Mouse (Mus musculus): Measurements from ENCODE around the gene Map3k1. TPM values are rescaled to one million over a fixed set of nuclear protein-coding genes. Genes with fewer than 3 reads are reported as not detected.

The Map3k1 gene
- polyA plus RNA-seq, 1 experiment from 2014 or later, result 20.5 TPM

DNA sequence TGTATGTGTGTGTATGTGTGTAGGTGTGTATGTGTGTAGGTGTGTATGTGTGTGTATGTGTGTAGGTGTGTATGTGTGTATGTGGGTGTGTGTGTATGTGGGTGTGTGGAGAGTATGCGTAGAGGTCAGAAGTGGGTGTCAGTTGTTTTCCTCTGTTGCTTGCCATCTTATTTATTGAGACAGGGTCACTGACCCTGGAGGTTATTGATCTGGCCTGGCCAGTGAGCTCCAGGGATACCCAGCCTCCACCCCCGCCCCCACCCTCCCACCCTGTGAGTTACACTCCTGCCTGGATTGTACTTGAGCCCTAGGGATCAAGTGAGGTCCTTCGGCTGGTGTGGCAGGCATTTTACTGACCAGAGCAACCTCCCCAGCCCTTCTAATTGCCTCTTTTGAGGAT, 7.6 kb upstream of the Map3k1 start:
- H3K4me1 ChIP-seq (ENCODE audit: control insufficient read depth, insufficient read depth, low read length), result no peaks in the 10 kb centered on the region; the same call in 1 of the 2 replicates
- no peaks in the 10 kb centered on the region for H3K9me3 ChIP-seq (ENCODE audit: control insufficient read depth, low read length)
- no peaks in the 10 kb centered on the region for H3K36me3 ChIP-seq (ENCODE audit: control insufficient read depth, insufficient read depth, low read length)
- no peak for ATAC-seq
- no peaks in the 10 kb centered on the region for H3K27me3 ChIP-seq (replicated peaks; ENCODE audit: control insufficient read depth, insufficient read depth, low read length)
- 74% methylated on average over 3 of the region's 3 CpGs for WGBS
- no peak overlapping the region for H3K4me2 ChIP-seq (ENCODE audit: low read depth, low read length)
- H3K9ac ChIP-seq (ENCODE audit: low read depth, low read length), result no peak overlapping the region
- no peak overlapping the region for H3K27ac ChIP-seq (ENCODE audit: low read length)
- H3K4me3 ChIP-seq (ENCODE audit: low read length), result no peak overlapping the region

DNA sequence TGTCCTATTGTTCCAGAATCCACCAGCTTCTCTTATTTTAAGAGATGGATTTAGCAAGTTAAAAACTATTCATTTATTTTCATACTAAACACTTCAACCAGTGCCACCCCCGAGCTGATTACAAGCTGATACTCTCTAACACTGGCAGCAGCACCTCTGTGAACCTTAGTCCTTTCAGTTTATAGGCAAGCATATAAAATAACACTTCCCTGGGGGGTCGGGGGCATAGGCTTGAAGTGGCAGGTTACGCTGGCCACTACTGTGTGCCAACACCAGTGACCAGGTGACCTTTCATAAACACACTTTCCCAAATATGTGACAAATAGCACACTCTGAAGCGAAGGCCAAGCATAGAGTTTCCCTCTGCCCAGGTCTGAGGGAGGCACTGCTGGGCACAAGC, 6.7 kb upstream of the Map3k1 start:
- Histone ChIP-seq H3K9me3 (ENCODE audit: control insufficient read depth, low read length) (no peaks in the 10 kb centered on the region), H3K4me2 (ENCODE audit: low read depth, low read length) (no peak overlapping the region), H3K27me3 (replicated peaks; ENCODE audit: control insufficient read depth, insufficient read depth, low read length) (no peaks in the 10 kb centered on the region), H3K4me1 (ENCODE audit: control insufficient read depth, insufficient read depth, low read length) (peaks cover 3% of the 10 kb centered on the region; the same call in 1 of the 2 replicates), H3K4me3 (ENCODE audit: low read length) (no peak overlapping the region), H3K27ac (ENCODE audit: low read length) (no peak overlapping the region), H3K36me3 (ENCODE audit: control insufficient read depth, insufficient read depth, low read length) (no peaks in the 10 kb centered on the region), H3K9ac (ENCODE audit: low read depth, low read length) (no peak overlapping the region)
- no peak for ATAC-seq
- 91% methylated on average over 4 of the region's 4 CpGs for WGBS

DNA sequence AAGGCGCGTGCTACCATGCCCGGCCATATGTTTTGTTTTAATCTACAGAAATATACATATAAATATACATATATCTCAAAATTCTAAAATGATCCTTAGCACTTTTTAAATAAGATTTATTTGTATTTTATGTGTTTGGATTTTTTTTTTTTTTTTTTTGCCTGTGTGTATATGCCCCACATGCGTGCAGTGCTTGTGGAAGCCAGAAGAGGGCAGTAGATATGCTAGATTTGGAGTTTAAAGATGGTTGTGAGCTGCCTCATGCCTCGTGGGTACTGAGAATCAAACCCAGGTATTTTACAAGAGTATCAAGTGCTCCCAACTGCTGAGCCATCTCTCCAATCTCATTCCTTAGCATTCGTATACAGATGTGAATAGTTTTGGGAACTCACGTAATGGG, 6.2 kb upstream of the Map3k1 start:
- Histone ChIP-seq H3K9ac (ENCODE audit: low read depth, low read length) (no peak overlapping the region), H3K36me3 (ENCODE audit: control insufficient read depth, insufficient read depth, low read length) (no peaks in the 10 kb centered on the region), H3K4me3 (ENCODE audit: low read length) (no peak overlapping the region)

GRCm38 (mm10) chr13:111812647-111813046, 3.9 kb upstream of the Map3k1 start:
- H3K9ac ChIP-seq (ENCODE audit: low read depth, low read length), result no peak overlapping the region
- no peak overlapping the region for H3K27ac ChIP-seq (ENCODE audit: low read length)
- 84% methylated on average over 2 of the region's 2 CpGs for WGBS
- no peaks in the 10 kb centered on the region for H3K36me3 ChIP-seq (ENCODE audit: control insufficient read depth, insufficient read depth, low read length)
- no peak for ATAC-seq
- no peaks in the 10 kb centered on the region for H3K9me3 ChIP-seq (ENCODE audit: control insufficient read depth, low read length)
- no peak overlapping the region for H3K4me2 ChIP-seq (ENCODE audit: low read depth, low read length)
- H3K4me3 ChIP-seq (ENCODE audit: low read length), result no peak overlapping the region
- H3K4me1 ChIP-seq (ENCODE audit: control insufficient read depth, insufficient read depth, low read length), result 0 out of 2 replicates have a peak, but pooled peaks cover 3% of the 10 kb centered on the region
- H3K27me3 ChIP-seq (replicated peaks; ENCODE audit: control insufficient read depth, insufficient read depth, low read length), result no peaks in the 10 kb centered on the region

More for the DNA sequence above, 6.2 kb upstream of the Map3k1 start:
- Histone ChIP-seq H3K27me3 (replicated peaks; ENCODE audit: control insufficient read depth, insufficient read depth, low read length) (no peaks in the 10 kb centered on the region), H3K9me3 (ENCODE audit: control insufficient read depth, low read length) (no peaks in the 10 kb centered on the region), H3K4me2 (ENCODE audit: low read depth, low read length) (no peak overlapping the region), H3K27ac (ENCODE audit: low read length) (no peak overlapping the region), H3K4me1 (ENCODE audit: control insufficient read depth, insufficient read depth, low read length) (peaks cover 3% of the 10 kb centered on the region; the same call in 1 of the 2 replicates)
- ATAC-seq, result no peak
- WGBS, result 96% methylated on average over 7 of the region's 7 CpGs

- H3K4me3 ChIP-seq (ENCODE audit: low read length), result no peak overlapping the region
- H3K27me3 ChIP-seq (replicated peaks; ENCODE audit: control insufficient read depth, insufficient read depth, low read length), result no peaks in the 10 kb centered on the region
- no peaks in the 10 kb centered on the region for H3K36me3 ChIP-seq (ENCODE audit: control insufficient read depth, insufficient read depth, low read length)
- ATAC-seq, result no peak
- H3K4me1 ChIP-seq (ENCODE audit: control insufficient read depth, insufficient read depth, low read length), result 0 out of 2 replicates have a peak, but pooled peaks cover 3% of the 10 kb centered on the region
- WGBS, result 81% methylated on average over 13 of the region's 13 CpGs
- H3K27ac ChIP-seq (ENCODE audit: low read length), result no peak overlapping the region
- no peaks in the 10 kb centered on the region for H3K9me3 ChIP-seq (ENCODE audit: control insufficient read depth, low read length)
- no peak overlapping the region for H3K9ac ChIP-seq (ENCODE audit: low read depth, low read length)
- no peak overlapping the region for H3K4me2 ChIP-seq (ENCODE audit: low read depth, low read length)
These were observed 2.3 kb upstream of the Map3k1 start for GRCm38 (mm10) chr13:111810998-111811628.

- H3K27me3 ChIP-seq (replicated peaks; ENCODE audit: control insufficient read depth, insufficient read depth, low read length), result no peaks in the 10 kb centered on the region
- no peaks in the 10 kb centered on the region for H3K36me3 ChIP-seq (ENCODE audit: control insufficient read depth, insufficient read depth, low read length)
- peak overlapping the region; percentile 98 for H3K4me3 ChIP-seq (ENCODE audit: low read length)
- WGBS, result 2% methylated on average over 29 of the region's 29 CpGs
- peak overlapping the region; percentile 94 for H3K27ac ChIP-seq (ENCODE audit: low read length)
- H3K4me1 ChIP-seq (ENCODE audit: control insufficient read depth, insufficient read depth, low read length), result peaks cover 16% of the 10 kb centered on the region
- H3K9me3 ChIP-seq (ENCODE audit: control insufficient read depth, low read length), result no peaks in the 10 kb centered on the region
- H3K9ac ChIP-seq (ENCODE audit: low read depth, low read length), result peak overlapping the region; percentile 98
- H3K4me2 ChIP-seq (ENCODE audit: low read depth, low read length), result peak overlapping the region; percentile 86
- ATAC-seq, result peak; percentile 61
These were observed 854 bp upstream of the Map3k1 start for GRCm38 (mm10) chr13:111809466-111810228.

DNA sequence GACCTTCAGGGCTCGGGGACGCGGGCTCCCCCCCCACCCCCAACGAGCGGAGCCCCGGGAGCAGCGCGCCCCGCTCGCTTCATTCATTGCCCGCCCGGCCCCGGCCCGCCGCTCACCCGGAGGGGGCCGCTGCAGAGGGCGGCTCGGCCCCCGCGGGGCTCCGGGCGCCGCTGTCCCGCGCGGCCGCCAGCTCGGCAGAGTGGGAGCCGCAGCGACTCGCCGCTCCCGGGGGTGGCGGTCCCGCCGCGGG, 481 bp downstream of the Map3k1 start:
- Histone ChIP-seq H3K9me3 (ENCODE audit: control insufficient read depth, low read length) (no peaks in the 10 kb centered on the region), H3K4me3 (ENCODE audit: low read length) (peak overlapping the region; percentile 98), H3K9ac (ENCODE audit: low read depth, low read length) (peak overlapping the region; percentile 98), H3K4me2 (ENCODE audit: low read depth, low read length) (peak overlapping the region; percentile 68), H3K4me1 (ENCODE audit: control insufficient read depth, insufficient read depth, low read length) (peaks cover 24% of the 10 kb centered on the region), H3K36me3 (ENCODE audit: control insufficient read depth, insufficient read depth, low read length) (no peaks in the 10 kb centered on the region), H3K27me3 (replicated peaks; ENCODE audit: control insufficient read depth, insufficient read depth, low read length) (no peaks in the 10 kb centered on the region), H3K27ac (ENCODE audit: low read length) (peak overlapping the region; percentile 98)
- 0% methylated on average over 28 of the region's 38 CpGs for WGBS
- ATAC-seq, result peak; percentile 46

- WGBS, result under 1% methylated on average over 58 of the region's 79 CpGs
- Histone ChIP-seq H3K27me3 (replicated peaks; ENCODE audit: control insufficient read depth, insufficient read depth, low read length) (no peaks in the 10 kb centered on the region), H3K9ac (ENCODE audit: low read depth, low read length) (peak overlapping the region; percentile 98), H3K4me2 (ENCODE audit: low read depth, low read length) (peak overlapping the region; percentile 68), H3K36me3 (ENCODE audit: control insufficient read depth, insufficient read depth, low read length) (no peaks in the 10 kb centered on the region), H3K9me3 (ENCODE audit: control insufficient read depth, low read length) (no peaks in the 10 kb centered on the region), H3K4me3 (ENCODE audit: low read length) (peak overlapping the region; percentile 98), H3K4me1 (ENCODE audit: control insufficient read depth, insufficient read depth, low read length) (peaks cover 27% of the 10 kb centered on the region), H3K27ac (ENCODE audit: low read length) (peak overlapping the region; percentile 98)
- peak; percentile 2; the same call in 1 of the 2 replicates for ATAC-seq
These were observed 1.0 kb downstream of the Map3k1 start for GRCm38 (mm10) chr13:111807596-111808386.

GRCm38 (mm10) chr13:111807105-111807595, 1.6 kb downstream of the Map3k1 start:
- no peak for ATAC-seq

More at GRCm38 (mm10) chr13:111807105-111807595, 1.6 kb downstream of the Map3k1 start:
- peaks cover 32% of the 10 kb centered on the region for H3K4me1 ChIP-seq (ENCODE audit: control insufficient read depth, insufficient read depth, low read length)
- H3K4me2 ChIP-seq (ENCODE audit: low read depth, low read length), result peak overlapping the region; percentile 68
- no peaks in the 10 kb centered on the region for H3K9me3 ChIP-seq (ENCODE audit: control insufficient read depth, low read length)
- under 1% methylated on average over 11 of the region's 11 CpGs for WGBS
- H3K36me3 ChIP-seq (ENCODE audit: control insufficient read depth, insufficient read depth, low read length), result no peaks in the 10 kb centered on the region
- peak overlapping the region; percentile 98 for H3K9ac ChIP-seq (ENCODE audit: low read depth, low read length)
- no peaks in the 10 kb centered on the region for H3K27me3 ChIP-seq (replicated peaks; ENCODE audit: control insufficient read depth, insufficient read depth, low read length)
- H3K27ac ChIP-seq (ENCODE audit: low read length), result peak overlapping the region; percentile 98
- peak overlapping the region; percentile 98 for H3K4me3 ChIP-seq (ENCODE audit: low read length)

All from intestine, embryonic 16.5 days (tissue).